ENCODE assay signal across 21 mouse cellular contexts in the genomic region with DNA sequence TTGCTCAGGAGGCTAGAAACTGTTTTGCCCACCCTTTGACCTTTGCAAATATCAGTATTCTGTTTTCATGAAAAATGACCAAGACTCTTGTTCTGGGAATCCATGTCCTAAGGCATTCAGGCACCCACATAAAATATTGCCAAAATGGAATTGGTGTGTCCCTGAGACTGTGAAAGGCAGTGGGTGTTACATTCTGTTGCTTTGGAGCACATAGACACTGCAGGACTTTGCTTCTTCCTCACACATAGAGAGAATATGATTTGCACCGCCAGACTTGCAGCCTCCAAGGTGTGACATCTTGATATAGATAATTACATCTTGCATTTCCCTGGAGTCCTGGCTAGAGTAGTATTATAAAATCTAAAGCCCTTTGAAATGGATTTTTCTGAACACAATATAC. TPM values are rescaled to one million over a fixed set of nuclear protein-coding genes. Genes with fewer than 3 reads are reported as not detected.
DNase-seq lines count a peak whose midpoint lies in the region; ATAC-seq lines count a peak whose summit lies in the region.
"Had no signal": no experiment of that assay in that cellular context is flagged by ENCODE, and none has a peak within 500 bp of the region (broad histone marks: within the 10 kb centered on the region; RNA-seq: fewer than 3 reads in every experiment).

No protein-coding gene starts in this region.

- no peak for DNase-seq in frontal cortex, postnatal 25 days (ENCODE audit: low spot score in 2 of 2)
- DNase-seq in right cerebral cortex, adult 18-20 months, result peak; percentile 40
- DNase-seq in right cerebral cortex, postnatal 14 days, result no peak
- no peak for DNase-seq in adrenal gland, adult 18-20 months (ENCODE audit: low spot score in 2 of 2)
- DNase-seq: adrenal gland, adult 2 months; adrenal gland, postnatal 10 days; adrenal gland, postnatal 25 days; B cell, adult 2 months; cerebellum, adult 11-12 months; cerebellum, adult 2 months; cerebellum, adult 9-10 months; cerebellum, postnatal 10 days; cerebellum, postnatal 25 days; forebrain, postnatal 0 days had no signal

- peak; percentile 100 for ATAC-seq in frontal cortex, adult (ENCODE audit: low TSS enrichment)
- ATAC-seq: activated CD4-positive, CD25-positive, alpha-beta regulatory T cell, adult 4 months; CD4-positive, CD25-positive, alpha-beta regulatory T cell, adult 4 months; forebrain, embryonic 13.5 days; forebrain, embryonic 15.5 days; forebrain, postnatal 0 days; Patski had no signal

RNA-seq across cellular contexts. Expression of gene Pclo, which starts 6.2 kb away (rescaled TPM):
- 1 to 10 TPM; 6.4 to 6.6 TPM for total RNA-seq in adrenal gland, adult 18-20 months (2021)
- total RNA-seq: CH12.LX had no signal
